Mouse (Mus musculus): Measurements from ENCODE around the gene Rpgrip1l. TPM values are rescaled to one million over a fixed set of nuclear protein-coding genes. Genes with fewer than 3 reads are reported as not detected.

Gene Rpgrip1l
- total RNA-seq, 2 experiments from 2014 or later, result 23.2 to 29.2 TPM

GRCm38 (mm10) chr8:91329461-91329850, 16.4 kb upstream of the Rpgrip1l start:
- DNase-seq (ENCODE audit: low spot score in 2 of 2), result no peak

- DNase-seq (ENCODE audit: low spot score in 2 of 2), result no peak
These were observed 16.0 kb upstream of the Rpgrip1l start for GRCm38 (mm10) chr8:91329056-91329455.

GRCm38 (mm10) chr8:91327471-91328205, 14.6 kb upstream of the Rpgrip1l start:
- no peak for DNase-seq (ENCODE audit: low spot score in 2 of 2)

GRCm38 (mm10) chr8:91326946-91327345, 13.9 kb upstream of the Rpgrip1l start:
- DNase-seq (ENCODE audit: low spot score in 2 of 2), result no peak

- no peak for DNase-seq (ENCODE audit: low spot score in 2 of 2)
These were observed 13.0 kb upstream of the Rpgrip1l start for GRCm38 (mm10) chr8:91326018-91326417.

- DNase-seq (ENCODE audit: low spot score in 2 of 2), result no peak
These were observed 11.9 kb upstream of the Rpgrip1l start for GRCm38 (mm10) chr8:91324916-91325315.

GRCm38 (mm10) chr8:91324271-91324670, 11.2 kb upstream of the Rpgrip1l start:
- DNase-seq (ENCODE audit: low spot score in 2 of 2), result no peak

- DNase-seq (ENCODE audit: low spot score in 2 of 2), result peak in 1 of 2 experiments; percentile 39
These were observed 10.4 kb upstream of the Rpgrip1l start for GRCm38 (mm10) chr8:91323511-91323910.

- no peak for DNase-seq (ENCODE audit: low spot score in 2 of 2)
These were observed 6.1 kb upstream of the Rpgrip1l start for GRCm38 (mm10) chr8:91318938-91319729.

- DNase-seq (ENCODE audit: low spot score in 2 of 2), result no peak
These were observed 4.6 kb upstream of the Rpgrip1l start for GRCm38 (mm10) chr8:91317567-91318227.

- no peak for DNase-seq (ENCODE audit: low spot score in 2 of 2)
These were observed 720 bp downstream of the Rpgrip1l start for GRCm38 (mm10) chr8:91312342-91312741.

GRCm38 (mm10) chr8:91304481-91305386, 8.3 kb downstream of the Rpgrip1l start:
- DNase-seq (ENCODE audit: low spot score in 2 of 2), result no peak

GRCm38 (mm10) chr8:91298672-91299071, 14.4 kb downstream of the Rpgrip1l start:
- no peak for DNase-seq (ENCODE audit: low spot score in 2 of 2)

GRCm38 (mm10) chr8:91295786-91296185, 17.3 kb downstream of the Rpgrip1l start:
- no peak for DNase-seq (ENCODE audit: low spot score in 2 of 2)

GRCm38 (mm10) chr8:91290576-91290975, 22.5 kb downstream of the Rpgrip1l start:
- no peak for DNase-seq (ENCODE audit: low spot score in 2 of 2)

- no peak for DNase-seq (ENCODE audit: low spot score in 2 of 2)
These were observed 26.8 kb downstream of the Rpgrip1l start for GRCm38 (mm10) chr8:91286237-91286636.

GRCm38 (mm10) chr8:91283815-91284214, 29.2 kb downstream of the Rpgrip1l start:
- DNase-seq (ENCODE audit: low spot score in 2 of 2), result no peak

GRCm38 (mm10) chr8:91282655-91283054, 30.4 kb downstream of the Rpgrip1l start:
- no peak for DNase-seq (ENCODE audit: low spot score in 2 of 2)

- no peak for DNase-seq (ENCODE audit: low spot score in 2 of 2)
These were observed 31.5 kb downstream of the Rpgrip1l start for GRCm38 (mm10) chr8:91281545-91281944.

GRCm38 (mm10) chr8:91280467-91281212, 32.4 kb downstream of the Rpgrip1l start:
- peak in 1 of 2 experiments; percentile 44 for DNase-seq (ENCODE audit: low spot score in 2 of 2)

Measured in left cerebral cortex, adult 18-20 months (tissue).